Mouse (Mus musculus) olfactory bulb, adult 2 months (tissue): Measurements from ENCODE around the gene Gstp2.

Source experiments
- CTCF ChIP-seq: fragments of 200-500 bp; IDR thresholded peaks from 2 replicates; pipeline ENCODE4 v1.5.1; 2012; ENCODE audit warnings: low read depth, mild to moderate bottlenecking, low read length, moderate library complexity; ENCODE audit not compliant: insufficient read depth
- POLR2A ChIP-seq: fragments of 200-500 bp; IDR thresholded peaks from 2 replicates; pipeline ENCODE4 v1.6.1; 2012; ENCODE audit warnings: mild to moderate bottlenecking, low read depth, low read length, moderate library complexity; ENCODE audit not compliant: insufficient read depth

DNA sequence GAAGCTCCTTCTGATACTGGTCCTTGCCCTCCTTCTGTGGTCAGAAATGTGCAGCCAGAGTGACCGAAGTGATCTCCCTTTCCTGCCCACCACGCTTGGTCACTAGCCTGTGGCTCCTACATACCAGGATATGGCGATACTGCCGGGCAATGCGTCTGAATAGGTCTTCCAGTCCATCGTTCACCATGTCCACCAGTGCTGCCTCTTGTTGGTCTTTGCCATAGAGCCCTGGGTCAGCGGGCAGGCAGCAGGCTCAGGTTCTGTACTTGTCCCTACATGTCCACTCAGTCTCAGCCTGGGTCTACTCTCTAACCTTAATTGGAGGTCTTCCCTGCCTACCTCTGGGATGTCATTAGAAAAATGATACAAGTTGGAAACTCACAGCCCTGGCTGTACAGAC lies 12.1 kb upstream of the Gstp2 start:
- TF ChIP-seq POLR2A (no peak), CTCF (no peak)
